Mouse (Mus musculus): ENCODE measurements around the gene Ddx19b. TPM values are rescaled to one million over a fixed set of nuclear protein-coding genes. Genes with fewer than 3 reads are reported as not detected.
"Not testable (repeated sequence)": the region's sequence is repeated elsewhere in the genome, so short reads cannot be mapped to it uniquely, and the experiment has no call there.

Ddx19b gene
- polyA plus RNA-seq, 1 experiment from 2014 or later: 8.0 TPM

DNA sequence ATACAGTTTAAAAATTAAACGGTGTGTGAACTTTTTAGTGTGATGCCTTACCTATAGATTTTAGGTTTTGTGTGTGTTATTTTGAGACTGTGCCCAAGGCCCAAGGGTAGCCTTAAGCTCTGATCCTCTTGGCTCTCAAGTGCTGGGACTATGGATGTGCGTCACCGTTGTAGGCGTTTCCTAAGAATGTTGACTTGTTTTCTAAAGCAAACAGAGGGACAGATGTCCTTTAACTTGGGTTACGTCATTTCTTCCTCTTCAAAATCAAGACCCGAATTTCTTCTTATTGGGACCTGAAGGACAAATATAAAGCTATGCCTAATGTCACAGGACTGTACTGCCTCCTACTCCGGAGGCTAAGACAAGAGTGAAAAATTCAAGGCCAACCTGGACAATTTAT lies 1.4 kb upstream of the Ddx19b start, which contains the start of gene Aars:
Gene Aars, plus strand, starts transcription at position 229 of the 400 bp plus-strand sequence.
- H3K36me3 ChIP-seq (replicated peaks): no peaks in the 10 kb centered on the region; the same call in 1 of the 2 replicates
- H3K4me3 ChIP-seq: peak within 1 kb of the TSS; percentile 79
- peak within 1 kb of the TSS; percentile 90 for H3K27ac ChIP-seq
- H3K4me1 ChIP-seq: peaks cover 23% of the 10 kb centered on the region
- no peak for ATAC-seq (replicated peaks)
- peaks cover 9% of the 10 kb centered on the region; the same call in 1 of the 2 replicates for H3K27me3 ChIP-seq (replicated peaks)
- 94% methylated on average over 7 of the region's 7 CpGs for WGBS
- H3K4me2 ChIP-seq: peak within 1 kb of the TSS; percentile 65
- H3K9ac ChIP-seq: peak within 1 kb of the TSS; percentile 78
- no peaks in the 10 kb centered on the region for H3K9me3 ChIP-seq

DNA sequence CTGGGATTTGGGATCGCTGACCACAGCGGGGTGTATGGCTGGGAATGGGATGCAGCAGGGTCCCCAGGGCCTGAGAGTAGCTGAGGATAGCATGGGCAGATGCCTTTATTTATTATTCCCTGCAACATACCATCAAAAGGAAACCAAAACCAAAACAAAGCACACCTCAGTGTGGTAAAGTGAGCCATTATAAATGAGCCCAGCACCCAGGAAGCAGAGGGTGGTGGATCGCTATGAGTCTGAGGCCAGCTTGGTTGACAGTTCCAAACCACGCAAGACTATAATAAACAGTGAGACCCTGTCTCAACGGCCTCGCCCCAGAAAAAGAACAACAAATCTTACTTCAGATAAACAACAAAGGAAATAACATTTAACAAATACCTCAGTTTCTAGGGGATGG lies 1.5 kb downstream of the Ddx19b start:
- peaks cover 18% of the 10 kb centered on the region for H3K4me1 ChIP-seq
- no peak overlapping the region for H3K27ac ChIP-seq
- no peak overlapping the region for H3K4me3 ChIP-seq
- ATAC-seq (replicated peaks): no peak
- H3K9ac ChIP-seq: no peak overlapping the region
- no peaks in the 10 kb centered on the region for H3K9me3 ChIP-seq
- H3K4me2 ChIP-seq: no peak overlapping the region
- no peaks in the 10 kb centered on the region for H3K36me3 ChIP-seq (replicated peaks)
- H3K27me3 ChIP-seq (replicated peaks): peaks cover 9% of the 10 kb centered on the region; the same call in 1 of the 2 replicates
- WGBS: 84% methylated on average over 6 of the region's 6 CpGs

DNA sequence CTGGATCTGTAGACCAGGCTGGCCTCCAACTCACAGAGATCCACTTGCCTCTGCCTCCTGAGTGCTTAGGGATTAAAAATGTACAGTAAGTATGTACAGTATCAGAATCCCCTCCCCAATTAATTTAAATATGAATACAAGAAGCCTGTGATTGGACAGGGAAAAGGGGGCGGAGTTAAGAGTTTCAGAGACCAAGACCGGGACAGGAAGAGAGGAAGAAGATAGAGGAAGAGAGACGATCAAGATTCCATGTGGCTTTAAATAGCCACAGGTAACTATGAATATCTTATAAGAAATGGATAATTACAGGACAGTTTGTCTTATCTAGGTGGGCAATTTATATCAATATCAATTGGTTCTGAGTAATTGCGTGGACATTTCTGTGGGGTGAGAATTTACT lies 2.0 kb downstream of the Ddx19b start:
- ATAC-seq (replicated peaks): no peak
- peaks cover 14% of the 10 kb centered on the region for H3K4me1 ChIP-seq
- H3K9ac ChIP-seq: no peak overlapping the region
- no peak overlapping the region for H3K4me3 ChIP-seq
- 59% methylated on average over 4 of the region's 4 CpGs for WGBS
- H3K4me2 ChIP-seq: no peak overlapping the region
- peaks cover 9% of the 10 kb centered on the region; the same call in 1 of the 2 replicates for H3K27me3 ChIP-seq (replicated peaks)
- H3K9me3 ChIP-seq: no peaks in the 10 kb centered on the region
- no peak overlapping the region for H3K27ac ChIP-seq
- no peaks in the 10 kb centered on the region for H3K36me3 ChIP-seq (replicated peaks)

DNA sequence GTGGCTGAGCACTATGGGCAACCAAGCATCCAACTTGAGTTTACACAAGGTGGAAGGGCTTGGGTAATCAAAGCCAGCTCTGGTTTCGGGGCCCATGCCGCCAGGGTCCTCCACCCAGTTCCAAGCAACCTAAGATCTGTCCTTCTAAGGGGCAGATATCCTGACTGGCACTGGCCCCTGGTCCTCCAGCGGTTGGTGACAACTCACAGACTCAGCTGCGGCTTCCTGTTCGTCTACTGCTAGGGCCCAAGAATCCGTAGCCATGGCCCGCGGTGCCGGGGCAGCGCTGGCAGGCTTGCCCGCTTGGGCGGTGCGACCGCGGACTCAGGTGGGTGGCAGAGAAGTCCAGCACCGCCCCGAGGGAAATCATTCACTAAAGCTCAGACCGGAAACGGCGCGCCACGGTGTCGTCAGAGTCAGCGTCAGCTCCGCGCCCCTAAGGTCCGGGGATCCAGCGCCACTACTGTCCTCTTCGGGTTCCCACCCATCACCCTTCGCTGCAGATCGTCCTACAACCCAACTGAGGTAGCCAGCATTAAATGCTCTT lies 4.1 kb downstream of the Ddx19b start:
- Histone ChIP-seq H3K27ac (peak overlapping the region; percentile 79), H3K4me1 (peaks cover 9% of the 10 kb centered on the region), H3K9me3 (no peaks in the 10 kb centered on the region), H3K36me3 (replicated peaks) (no peaks in the 10 kb centered on the region), H3K4me3 (peak overlapping the region; percentile 62), H3K4me2 (peak overlapping the region; percentile 88), H3K27me3 (replicated peaks) (peaks cover 9% of the 10 kb centered on the region; the same call in 1 of the 2 replicates), H3K9ac (peak overlapping the region; percentile 87)
- peak; percentile 95 for ATAC-seq (replicated peaks)
- WGBS: under 1% methylated on average over 31 of the region's 31 CpGs

DNA sequence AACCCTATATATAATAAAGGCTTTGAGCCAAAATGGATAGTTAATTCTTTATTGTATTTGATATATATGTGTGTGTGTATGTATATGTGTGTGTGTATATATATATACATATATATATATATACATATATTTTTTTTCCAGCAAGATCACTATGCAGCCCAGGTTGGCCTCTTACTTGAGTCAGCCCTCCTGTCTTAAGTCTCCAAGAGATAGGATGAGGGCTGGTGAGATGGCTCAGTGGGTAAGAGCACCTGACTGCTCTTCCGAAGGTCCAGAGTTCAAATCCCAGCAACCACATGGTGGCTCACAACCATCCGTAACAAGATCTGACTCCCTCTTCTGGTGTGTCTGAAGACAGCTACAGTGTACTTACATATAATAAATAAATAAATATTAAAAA lies 4.9 kb downstream of the Ddx19b start:
- H3K4me2 ChIP-seq; H3K4me3 ChIP-seq; H3K4me1 ChIP-seq; ATAC-seq (replicated peaks); H3K27ac ChIP-seq; H3K9ac ChIP-seq; H3K9me3 ChIP-seq; H3K36me3 ChIP-seq (replicated peaks); H3K27me3 ChIP-seq (replicated peaks): not testable (repeated sequence)
- 77% methylated on average over 2 of the region's 2 CpGs for WGBS

DNA sequence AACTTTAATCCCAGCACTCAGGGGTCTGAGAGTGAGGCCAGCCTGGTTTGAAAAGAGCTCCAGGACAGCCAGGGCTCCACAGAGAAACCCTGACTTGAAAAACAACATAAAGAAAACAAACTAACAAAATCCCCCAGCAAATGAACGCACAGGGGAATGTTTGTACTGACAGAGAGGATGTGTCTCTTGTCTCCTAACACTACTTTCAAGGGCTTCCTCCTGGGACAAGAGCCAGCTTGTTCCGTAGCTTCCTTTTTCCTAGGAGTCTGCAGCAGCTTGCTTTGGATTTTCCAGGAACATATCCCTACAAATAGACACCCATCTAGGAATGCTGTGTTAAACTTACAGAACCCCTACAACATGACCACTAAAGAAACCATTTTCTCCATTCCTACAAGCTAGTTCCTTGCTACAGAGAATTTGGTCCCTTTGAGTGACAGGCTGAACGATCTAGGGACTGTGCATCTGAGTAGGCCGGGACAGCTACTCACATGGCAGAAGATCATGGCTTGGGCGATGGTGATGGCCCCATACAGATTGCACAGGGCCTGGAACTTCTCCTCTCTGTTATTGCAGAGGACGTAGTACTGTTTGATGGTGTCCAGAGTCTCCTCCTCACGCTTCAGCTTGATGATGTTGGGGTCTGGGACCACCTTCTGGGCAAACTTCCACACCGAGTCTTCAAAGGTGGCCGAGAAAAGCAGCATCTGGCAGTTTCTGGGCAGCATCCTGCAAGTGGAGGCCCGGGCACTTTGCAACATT lies 21.1 kb downstream of the Ddx19b start:
- not testable (repeated sequence) for H3K4me1 ChIP-seq; H3K4me2 ChIP-seq; H3K9ac ChIP-seq; H3K4me3 ChIP-seq; H3K9me3 ChIP-seq; H3K27ac ChIP-seq; H3K27me3 ChIP-seq (replicated peaks); ATAC-seq (replicated peaks)
- peaks cover 45% of the 10 kb centered on the region for H3K36me3 ChIP-seq (replicated peaks)
- 92% methylated on average over 9 of the region's 10 CpGs for WGBS

DNA sequence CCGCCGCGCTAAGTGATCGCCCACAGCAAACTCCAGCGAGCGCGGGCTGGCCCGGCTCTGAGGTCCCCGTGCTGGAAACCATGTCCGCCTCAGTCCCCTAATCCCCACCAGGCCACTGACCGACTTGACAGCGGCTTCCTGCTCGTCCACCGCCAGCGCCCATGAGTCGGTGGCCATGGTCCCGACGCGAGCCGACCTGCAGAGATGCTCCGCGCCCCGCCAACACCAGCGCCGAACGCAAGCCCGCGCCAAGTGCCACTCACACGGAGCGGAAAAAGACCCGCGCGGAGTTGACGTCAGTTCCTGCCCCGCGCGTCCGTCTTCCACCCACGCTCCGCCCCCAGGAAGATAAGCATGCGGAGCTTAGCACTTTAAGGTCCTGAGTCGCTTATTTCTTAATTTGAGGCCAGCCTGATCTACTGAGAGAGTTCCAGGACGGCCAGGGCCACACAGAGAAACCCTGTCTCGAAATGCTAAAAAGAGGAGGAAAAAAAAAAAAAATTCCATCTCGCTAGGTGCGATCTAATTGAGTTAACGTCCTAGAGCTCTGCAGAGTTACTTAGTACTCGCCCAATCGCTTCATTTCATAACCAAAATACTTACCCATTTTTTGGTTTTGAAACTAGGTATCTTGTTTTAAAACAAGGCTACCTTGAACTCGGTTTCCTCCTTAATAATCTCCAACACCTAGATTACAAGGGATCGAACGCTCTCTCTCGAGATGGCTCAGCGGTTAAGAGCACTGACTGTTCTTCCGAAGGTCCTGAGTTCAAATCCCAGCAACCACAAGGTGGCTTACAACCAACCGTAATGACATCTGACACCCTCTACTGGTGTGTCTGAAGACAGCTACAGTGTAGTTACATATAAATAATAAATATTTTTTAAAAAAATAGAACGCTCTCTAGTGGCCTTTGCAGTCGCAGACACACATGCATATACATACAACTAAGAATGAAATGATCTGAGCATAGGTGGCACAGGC lies 33.7 kb downstream of the Ddx19b start, which contains the start of gene Ddx19a:
Gene Ddx19a, minus strand, starts transcription at position 254 of the 985 bp plus-strand sequence.
- Histone ChIP-seq H3K4me2 (peak within 1 kb of the TSS; percentile 81), H3K9ac (peak within 1 kb of the TSS; percentile 63), H3K36me3 (replicated peaks) (no peaks in the 10 kb centered on the region), H3K4me3 (peak within 1 kb of the TSS; percentile 88), H3K27ac (peak within 1 kb of the TSS; percentile 79), H3K27me3 (replicated peaks) (no peaks in the 10 kb centered on the region), H3K9me3 (no peaks in the 10 kb centered on the region), H3K4me1 (peaks cover 15% of the 10 kb centered on the region)
- WGBS: 2% methylated on average over 58 of the region's 58 CpGs
- ATAC-seq (replicated peaks): peak; percentile 98

DNA sequence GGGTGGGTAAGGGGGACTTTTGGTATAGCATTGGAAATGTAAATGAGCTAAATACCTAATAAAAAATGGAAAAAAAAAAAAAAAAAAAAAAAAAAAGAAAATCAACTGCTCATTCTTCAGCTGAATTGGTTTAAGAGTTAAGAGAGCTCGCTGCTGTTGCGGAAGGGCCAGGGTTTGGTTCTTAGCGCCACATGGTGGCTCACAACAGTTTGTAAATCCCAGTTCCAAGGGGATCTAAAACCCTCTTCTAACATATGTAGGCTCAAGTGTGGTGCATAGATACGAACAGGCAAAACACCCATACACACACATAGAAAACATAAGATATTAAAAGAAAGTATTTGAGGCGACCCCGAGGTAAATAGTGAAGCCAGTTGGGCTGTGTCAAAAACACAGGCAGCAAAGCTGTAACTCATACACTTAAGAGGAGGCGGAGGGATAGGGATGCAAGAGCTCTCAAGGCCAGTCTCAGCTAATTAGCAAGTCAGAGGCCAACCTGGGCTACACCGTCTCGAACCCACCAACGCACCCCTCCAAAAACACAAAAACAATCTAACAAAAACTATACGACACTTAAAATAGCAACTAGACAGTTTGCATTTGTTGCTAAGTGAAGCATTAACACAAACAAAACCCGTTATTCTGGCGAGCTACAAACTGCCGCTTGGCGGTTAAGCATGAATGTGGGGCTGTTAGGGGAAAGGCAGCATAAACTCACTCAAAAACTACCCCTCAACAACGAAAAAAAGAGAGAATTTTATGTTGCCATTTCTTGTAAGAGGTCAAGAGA lies 34.7 kb downstream of the Ddx19b start:
- no peak for ATAC-seq (replicated peaks)
- WGBS: 34% methylated on average over 16 of the region's 16 CpGs
- peaks cover 8% of the 10 kb centered on the region for H3K36me3 ChIP-seq (replicated peaks)
- peaks cover 15% of the 10 kb centered on the region for H3K4me1 ChIP-seq
- no peaks in the 10 kb centered on the region for H3K9me3 ChIP-seq
- peak overlapping the region; percentile 88 for H3K4me3 ChIP-seq
- H3K4me2 ChIP-seq: peak overlapping the region; percentile 81
- H3K9ac ChIP-seq: peak overlapping the region; percentile 63
- peak overlapping the region; percentile 79 for H3K27ac ChIP-seq
- no peaks in the 10 kb centered on the region for H3K27me3 ChIP-seq (replicated peaks)

DNA sequence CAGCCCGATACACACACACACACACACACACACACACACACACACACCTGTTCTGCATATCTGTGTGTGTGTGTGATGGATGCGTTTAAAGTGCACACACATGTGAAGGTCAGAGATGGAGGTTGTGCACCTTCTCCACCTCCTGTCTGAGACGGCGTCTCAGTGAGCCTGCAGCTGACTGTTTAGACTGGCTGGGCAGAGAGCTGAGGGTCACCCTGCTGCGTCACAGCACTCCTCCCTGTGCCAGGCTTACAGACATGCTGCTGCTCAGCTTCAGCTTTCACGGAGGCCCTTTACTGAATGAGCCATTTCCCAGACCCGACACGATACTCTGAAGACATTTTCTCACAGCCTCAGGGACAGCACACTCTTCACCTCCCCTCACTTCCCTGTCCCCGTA lies 41.5 kb downstream of the Ddx19b start:
- no peaks in the 10 kb centered on the region for H3K4me1 ChIP-seq
- H3K27ac ChIP-seq: no peak overlapping the region
- ATAC-seq (replicated peaks): no peak
- no peak overlapping the region for H3K4me3 ChIP-seq
- no peaks in the 10 kb centered on the region for H3K27me3 ChIP-seq (replicated peaks)
- H3K9ac ChIP-seq: no peak overlapping the region
- no peak overlapping the region for H3K4me2 ChIP-seq
- H3K36me3 ChIP-seq (replicated peaks): peaks cover 58% of the 10 kb centered on the region
- no peaks in the 10 kb centered on the region for H3K9me3 ChIP-seq
- WGBS: 94% methylated on average over 9 of the region's 9 CpGs

DNA sequence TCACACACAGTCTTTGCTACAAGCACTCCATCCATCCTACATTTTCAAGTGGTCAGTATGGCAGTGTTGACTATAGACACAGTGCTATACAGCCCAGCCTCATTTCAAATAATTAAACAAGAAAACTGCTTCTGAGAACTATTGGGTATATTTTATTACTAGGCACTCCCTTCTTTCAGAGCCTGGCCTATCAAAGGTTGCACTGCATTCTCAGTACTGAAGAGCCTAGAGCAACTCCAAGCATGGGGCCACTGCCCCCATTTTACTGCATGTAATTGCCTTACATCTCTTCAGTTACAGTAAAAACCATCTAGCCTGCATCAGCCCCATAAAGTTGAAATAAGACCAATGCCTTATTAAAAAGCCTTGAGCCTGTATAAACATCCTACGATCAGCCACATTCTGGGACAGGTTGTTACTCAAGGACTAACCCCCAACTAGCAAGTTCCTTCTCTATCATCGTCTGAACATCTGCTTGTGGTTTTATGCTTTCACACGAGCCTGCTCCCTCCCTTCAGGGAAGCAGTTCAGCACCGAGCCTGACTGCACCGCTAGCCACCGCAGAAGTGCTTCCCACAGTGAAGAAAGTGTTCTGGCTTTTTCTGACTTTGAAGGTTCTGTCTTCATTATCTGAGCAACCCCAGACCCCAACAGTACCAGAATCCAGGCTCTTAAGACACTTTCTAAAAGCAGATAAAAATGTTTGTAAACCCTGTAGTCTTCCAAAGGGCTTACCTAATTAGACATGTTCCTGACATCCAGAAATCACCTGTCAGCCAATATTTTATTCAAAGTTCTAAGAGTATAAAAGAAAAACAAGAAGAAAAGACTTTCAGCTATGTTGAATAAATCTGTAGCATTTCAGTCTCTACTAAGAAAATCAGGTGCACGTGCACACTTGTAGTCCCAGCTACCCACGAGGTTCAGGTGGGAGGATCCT lies 43.5 kb downstream of the Ddx19b start:
- no peak for ATAC-seq (replicated peaks)
- H3K27me3 ChIP-seq (replicated peaks): no peaks in the 10 kb centered on the region
- no peak overlapping the region for H3K4me3 ChIP-seq
- H3K36me3 ChIP-seq (replicated peaks): peaks cover 76% of the 10 kb centered on the region
- no peaks in the 10 kb centered on the region for H3K4me1 ChIP-seq
- no peak overlapping the region for H3K27ac ChIP-seq
- no peak overlapping the region for H3K9ac ChIP-seq
- H3K9me3 ChIP-seq: no peaks in the 10 kb centered on the region
- 91% methylated on average over 8 of the region's 8 CpGs for WGBS
- H3K4me2 ChIP-seq: no peak overlapping the region

DNA sequence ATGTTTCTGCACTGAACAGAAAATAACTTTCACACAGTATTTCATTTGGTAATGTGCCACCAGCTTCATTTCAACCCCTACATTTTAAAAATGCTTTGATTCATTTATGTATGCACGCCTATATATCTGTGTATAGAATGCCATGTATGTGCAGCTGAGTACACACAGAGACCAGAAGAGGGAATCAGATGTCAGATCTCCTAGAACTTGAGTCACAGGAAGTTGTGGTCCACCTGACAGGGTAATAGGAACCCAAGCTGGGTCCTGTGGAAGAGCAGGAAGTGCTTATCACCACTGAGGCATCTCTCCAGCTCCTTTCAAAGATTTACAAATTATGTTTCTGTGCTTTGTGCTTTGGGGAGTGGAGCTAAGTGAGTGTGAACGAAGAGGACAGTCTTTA lies 50.2 kb downstream of the Ddx19b start:
- WGBS: 92% methylated on average over 2 of the region's 2 CpGs
- ATAC-seq (replicated peaks): no peak
- H3K27ac ChIP-seq: no peak overlapping the region
- H3K9ac ChIP-seq: no peak overlapping the region
- peaks cover 69% of the 10 kb centered on the region for H3K36me3 ChIP-seq (replicated peaks)
- H3K9me3 ChIP-seq: no peaks in the 10 kb centered on the region
- no peaks in the 10 kb centered on the region for H3K4me1 ChIP-seq
- no peaks in the 10 kb centered on the region for H3K27me3 ChIP-seq (replicated peaks)
- H3K4me2 ChIP-seq: no peak overlapping the region
- H3K4me3 ChIP-seq: no peak overlapping the region

Measured in midbrain, embryonic 15.5 days (tissue).